Mouse (Mus musculus) urinary bladder, postnatal 36 days (tissue): ENCODE measurements at regions not wholly inside any gene's neighbourhood (a gene's known extent, or its start where the extent isn't known, plus 50 kb on each side); places are given as distances from the start of the nearest gene placed in this dataset.
A peak's percentile ranks its signal among the peaks of the same experiment; 100 is the strongest.

Source experiments
- DNase-seq, 2 experiments: peaks; one replicate each; pipeline ENCODE4 v3.0.0; 2022; ENCODE audit warnings: low spot score in 2 of 2, mixed read lengths in 1 of 2

GRCm38 (mm10) chr14:54185265-54185830, 68.6 kb downstream of the Dad1 start:
- no peak for DNase-seq

DNA sequence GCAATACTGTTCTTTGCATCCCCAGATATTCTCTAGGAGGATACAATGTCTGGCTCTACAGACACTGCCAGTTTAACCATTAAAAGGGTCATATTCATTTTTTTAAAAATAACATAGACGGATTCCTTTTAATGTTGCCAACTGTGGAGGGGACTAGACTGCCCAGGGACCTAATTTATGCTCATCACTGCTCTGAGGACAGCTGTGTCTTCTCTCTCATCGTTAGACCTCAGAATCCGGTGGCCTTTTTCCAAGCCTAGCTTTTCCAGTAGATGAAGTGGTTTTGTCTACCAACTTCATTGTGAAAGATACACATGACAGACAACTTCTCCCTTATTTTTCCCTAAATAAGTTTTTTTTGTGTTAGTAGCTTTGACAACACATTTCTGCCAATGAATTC, 70.0 kb downstream of the Dad1 start:
- DNase-seq: no peak

- no peak for DNase-seq
Measured at GRCm38 (mm10) chr14:54182838-54183237, 71.1 kb downstream of the Dad1 start.

DNA sequence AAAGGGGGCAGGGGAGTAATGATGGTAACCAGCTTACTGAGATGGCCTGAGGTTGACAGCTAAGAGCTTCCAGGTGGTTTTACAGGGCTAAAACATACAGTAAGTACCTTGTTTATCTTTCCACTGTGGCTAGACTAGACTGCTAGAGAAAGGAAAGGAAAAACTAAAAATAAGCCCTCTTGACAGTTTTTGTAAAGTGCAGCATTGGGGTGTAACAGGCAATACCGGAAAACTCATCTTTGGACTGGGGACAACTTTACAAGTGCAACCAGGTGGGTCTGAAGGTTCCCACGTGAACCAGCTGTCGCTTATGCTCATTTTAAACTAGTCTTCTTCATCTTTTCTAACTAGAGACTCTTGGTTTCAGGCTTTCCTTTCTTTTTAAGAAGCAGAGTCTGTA, 72.6 kb downstream of the Dad1 start:
- DNase-seq: no peak

GRCm38 (mm10) chr14:54180754-54181153, 73.2 kb downstream of the Dad1 start:
- no peak for DNase-seq

- no peak for DNase-seq
Measured at GRCm38 (mm10) chr14:54180271-54180670, 73.6 kb downstream of the Dad1 start.

GRCm38 (mm10) chr14:54178856-54179255, 75.0 kb downstream of the Dad1 start:
- no peak for DNase-seq

GRCm38 (mm10) chr14:54176469-54176868, 77.4 kb downstream of the Dad1 start:
- no peak for DNase-seq

DNA sequence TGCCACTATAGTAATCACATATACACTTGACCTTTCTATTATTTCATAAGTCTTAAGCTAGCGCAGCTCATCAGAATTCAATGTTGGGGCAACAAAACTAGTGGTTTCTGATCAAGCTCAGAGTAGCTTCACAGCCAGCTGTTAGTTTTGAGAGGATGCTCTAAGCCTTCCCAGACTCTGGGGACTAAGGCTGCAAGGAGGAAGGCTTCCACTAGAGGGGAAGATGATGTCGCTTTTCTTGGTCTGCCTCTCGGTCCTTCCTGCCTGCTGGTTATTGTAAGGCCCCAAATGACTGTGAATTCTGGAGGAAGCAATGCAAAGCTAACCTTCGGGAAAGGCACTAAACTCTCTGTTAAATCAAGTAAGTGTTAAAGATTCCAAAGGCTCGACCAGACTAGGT, 78.4 kb downstream of the Dad1 start:
- DNase-seq: no peak

GRCm38 (mm10) chr14:54173316-54173715, 80.6 kb downstream of the Dad1 start:
- DNase-seq: no peak

DNA sequence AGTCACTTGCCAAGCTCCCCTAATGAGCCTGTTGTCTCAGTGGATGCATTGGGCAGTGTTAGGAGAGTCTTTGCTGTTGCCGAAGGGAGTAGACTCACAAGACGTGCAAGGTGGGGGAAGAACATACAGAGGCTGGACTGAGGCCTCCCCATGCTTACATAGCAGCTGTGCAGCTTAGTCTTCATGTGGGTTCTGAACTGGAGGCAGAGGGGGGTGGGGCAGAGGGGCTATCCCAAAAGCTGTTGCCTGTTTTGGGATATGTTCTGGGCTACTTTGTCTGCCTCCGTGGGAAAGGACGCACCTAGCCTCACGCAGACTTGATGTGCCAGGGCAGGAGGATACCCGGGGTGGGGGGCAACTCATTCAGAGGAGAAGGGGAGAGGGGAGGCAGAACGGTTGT, 84.7 kb downstream of the Dad1 start:
- no peak for DNase-seq

DNA sequence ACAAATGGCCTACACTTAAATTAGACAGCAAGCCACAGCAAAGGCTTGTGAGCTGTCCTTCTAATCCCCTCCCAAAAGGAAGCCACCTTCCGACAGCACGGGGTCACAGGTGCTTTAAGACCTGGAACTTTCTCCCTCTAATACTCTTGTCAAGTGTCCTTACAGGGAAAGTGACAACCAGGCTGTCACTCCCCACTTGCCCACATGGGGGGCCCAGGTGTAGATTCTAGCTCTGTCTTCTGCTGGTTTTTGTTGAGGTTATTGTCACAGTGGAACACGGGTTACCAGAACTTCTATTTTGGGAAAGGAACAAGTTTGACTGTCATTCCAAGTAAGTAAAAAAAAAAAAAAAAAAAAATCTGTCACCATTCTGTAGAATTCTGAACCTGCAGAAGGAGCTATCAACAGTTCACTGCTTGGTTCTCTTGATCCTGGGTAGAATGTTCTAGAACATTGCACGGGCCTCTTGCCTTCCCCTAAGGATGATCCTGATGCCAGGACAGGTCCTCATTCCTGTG, 85.4 kb downstream of the Dad1 start:
- DNase-seq: no peak

DNA sequence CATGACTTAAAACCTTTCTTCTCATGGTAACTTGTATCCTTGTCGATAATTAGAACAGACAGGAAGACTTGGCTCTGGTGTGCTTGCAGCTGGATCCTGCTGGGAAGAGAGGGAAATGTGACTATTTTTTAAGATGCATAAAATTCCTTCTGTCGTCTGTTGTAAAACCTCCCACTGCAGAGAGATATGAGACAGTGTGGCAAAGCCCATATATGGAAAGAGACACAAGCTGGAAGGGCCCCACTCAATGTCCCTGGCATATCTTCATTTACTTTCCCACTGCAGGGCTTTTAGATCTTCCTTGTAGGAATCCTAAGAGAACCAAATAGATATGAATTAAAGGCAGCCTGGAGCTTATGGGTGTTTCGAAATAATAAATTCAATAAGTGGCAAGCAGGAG, 87.8 kb downstream of the Dad1 start:
- no peak for DNase-seq

DNA sequence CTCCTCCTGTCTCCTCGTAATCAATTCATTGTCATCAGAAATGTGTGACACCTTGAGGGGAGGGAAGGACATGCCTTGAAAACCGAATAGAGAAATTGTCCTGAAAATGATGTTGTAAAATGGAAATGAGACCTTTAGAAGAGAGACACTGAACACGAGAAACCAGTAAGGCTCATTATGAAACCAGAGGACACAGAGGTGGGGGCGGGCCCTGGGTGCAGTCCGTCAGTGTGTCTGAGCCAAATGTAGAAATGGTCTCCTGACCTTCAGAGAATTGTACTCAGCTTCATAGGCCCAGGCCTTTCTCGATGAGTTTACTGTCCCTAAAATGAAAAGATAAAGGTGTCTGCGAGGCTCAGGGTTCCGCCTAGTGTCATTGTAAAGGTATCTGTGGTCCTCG, 89.0 kb downstream of the Dad1 start:
- no peak for DNase-seq

DNA sequence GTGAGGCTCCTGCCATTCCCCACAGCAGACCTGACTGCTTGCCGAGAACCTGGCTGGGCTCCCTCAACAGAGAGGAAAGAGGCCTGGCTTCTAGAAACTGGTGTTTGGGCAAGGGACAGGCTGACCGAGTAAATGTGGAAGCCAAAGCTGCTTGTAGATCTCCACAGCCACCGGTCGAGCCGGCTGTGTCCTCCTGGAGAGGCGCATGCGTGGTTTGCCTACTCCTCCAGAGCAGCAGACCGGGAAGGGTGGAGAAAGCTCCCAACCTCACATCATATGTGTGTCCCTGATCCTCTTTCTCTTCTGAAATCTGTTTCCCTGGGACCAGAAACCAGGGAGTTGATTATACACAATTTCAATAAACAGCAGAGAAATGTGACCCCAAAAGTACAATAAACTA, 92.0 kb downstream of the Dad1 start:
- DNase-seq: no peak

DNA sequence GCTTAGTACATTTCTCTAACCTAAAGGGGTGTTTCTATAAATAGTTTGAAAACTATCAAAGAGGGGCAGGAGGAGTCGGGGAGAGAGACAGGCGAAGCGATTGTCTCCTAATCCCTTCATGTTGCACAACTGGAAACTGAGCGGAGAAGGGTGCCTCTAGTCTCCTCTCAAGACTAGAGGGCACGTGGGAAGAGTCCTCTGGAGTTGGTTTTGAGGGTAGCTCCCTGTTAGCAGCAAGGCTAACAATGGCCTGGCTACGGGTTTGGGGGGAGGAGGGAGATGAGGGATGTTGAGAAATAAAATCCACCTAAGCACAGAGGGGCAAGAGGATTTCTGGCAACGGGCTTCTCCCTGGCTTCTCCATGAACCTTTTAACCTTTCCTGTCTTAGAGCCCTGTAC, 92.7 kb downstream of the Dad1 start:
- no peak for DNase-seq

GRCm38 (mm10) chr14:54159816-54160215, 94.1 kb downstream of the Dad1 start:
- no peak for DNase-seq

DNA sequence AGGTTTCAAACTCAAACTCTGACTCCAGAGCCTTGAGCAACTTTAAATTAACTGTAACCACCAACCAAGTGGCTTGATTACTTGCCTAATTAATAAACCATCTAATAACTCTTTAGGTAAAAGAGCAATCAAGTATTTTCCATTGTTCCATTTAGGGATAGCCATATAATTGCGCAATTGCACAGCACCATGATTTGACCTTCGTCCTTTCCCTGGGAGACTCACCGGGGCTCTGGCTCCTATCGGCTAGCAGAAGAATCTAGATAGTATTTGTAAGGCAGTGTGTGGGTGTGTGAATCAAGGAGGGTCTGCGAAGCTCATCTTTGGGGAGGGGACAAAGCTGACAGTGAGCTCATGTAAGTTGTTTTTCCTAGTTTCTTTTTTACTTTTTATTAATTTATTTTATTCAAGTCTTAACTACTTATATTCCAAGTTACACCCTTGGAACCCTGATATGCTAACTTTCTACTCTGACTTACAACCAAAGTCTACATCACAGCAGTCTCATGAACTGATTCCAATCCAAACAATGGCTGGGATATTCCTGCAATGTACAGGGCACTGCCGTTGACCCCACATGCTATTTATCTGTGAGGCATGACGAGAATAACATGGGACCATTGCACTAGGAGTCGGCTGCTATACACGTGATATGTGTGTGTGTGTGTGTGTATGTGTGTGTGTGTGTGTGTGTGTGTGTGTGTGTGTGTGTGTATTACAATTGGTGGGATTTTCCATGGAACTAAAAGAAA, 95.5 kb downstream of the Dad1 start:
- DNase-seq: no peak

GRCm38 (mm10) chr14:54156536-54156935, 97.4 kb downstream of the Dad1 start:
- no peak for DNase-seq

- peak; percentile 49 to 78 for DNase-seq
Measured at GRCm38 (mm10) chr14:54152485-54153235, 101.2 kb downstream of the Dad1 start.

GRCm38 (mm10) chr14:54151921-54152320, 102.0 kb downstream of the Dad1 start:
- no peak for DNase-seq

DNA sequence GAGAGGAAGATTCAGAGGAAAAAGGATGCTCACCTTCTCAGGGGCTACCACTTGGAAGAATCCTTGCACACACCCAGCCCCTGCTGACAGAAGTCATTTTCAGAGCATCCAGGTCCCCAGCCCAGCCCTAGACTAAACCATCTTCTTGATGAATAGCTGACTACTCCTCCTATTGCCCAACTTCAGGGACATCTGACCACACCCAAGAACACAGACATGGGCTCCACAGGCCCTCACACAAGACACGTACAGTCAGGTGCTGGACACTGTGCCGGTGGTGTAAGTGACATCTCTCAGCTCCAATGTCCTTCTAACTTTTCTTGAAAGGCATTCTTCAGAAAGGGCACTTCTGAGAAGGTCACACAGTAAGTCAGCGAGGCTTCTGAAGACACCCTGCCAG, 102.6 kb downstream of the Dad1 start:
- no peak for DNase-seq

- DNase-seq: no peak
Measured at GRCm38 (mm10) chr14:54150221-54150620, 103.7 kb downstream of the Dad1 start.
